Mouse (Mus musculus) ES-E14 (cell line): ENCODE measurements around the gene Myo3b. TPM values are rescaled to one million over a fixed set of nuclear protein-coding genes. Genes with fewer than 3 reads are reported as not detected.

Experiments used
- DNase-seq: peaks from one replicate; pipeline ENCODE4 v3.0.0-alpha.2; 2013; ENCODE audit warnings: low read depth, low spot score
- H3K27ac ChIP-seq: 2 replicates; pipeline ENCODE4 v1.5.1; 2012; ENCODE audit warnings: low read depth, mild to moderate bottlenecking, low read length, moderate library complexity, mixed read lengths; ENCODE audit not compliant: poor library complexity, insufficient read depth, severe bottlenecking
- H3K36me3 ChIP-seq: 2 replicates; pipeline ENCODE4 v1.6.1; 2012; ENCODE audit warnings: mild to moderate bottlenecking, low read length, moderate library complexity, mixed read lengths; ENCODE audit not compliant: control insufficient read depth, poor library complexity, insufficient read depth, severe bottlenecking
- H3K4me1 ChIP-seq, 2 experiments: fragments of 150-350 bp in 1 of 2; sonication (generic) in 1 of 2; 2 replicates each; pipeline ENCODE4 v1.6.1; 2012; ENCODE audit warnings: low read length in 2 of 2, mild to moderate bottlenecking in 1 of 2, mixed read lengths in 1 of 2; ENCODE audit not compliant: control insufficient read depth in 2 of 2, insufficient read depth in 2 of 2, poor library complexity in 1 of 2
- H3K4me3 ChIP-seq, 2 experiments: fragments of 150-350 bp in 1 of 2; sonication (generic) in 1 of 2; 2 replicates each; pipeline ENCODE4 v1.5.1; 2012; ENCODE audit warnings: low read length in 2 of 2, low read depth in 1 of 2, mild to moderate bottlenecking in 1 of 2, mixed read lengths in 1 of 2; ENCODE audit not compliant: insufficient read depth in 1 of 2, poor library complexity in 1 of 2, severe bottlenecking in 1 of 2
- H3K9ac ChIP-seq: 2 replicates; pipeline ENCODE4 v1.6.1; 2012; ENCODE audit warnings: low read depth, mild to moderate bottlenecking, low read length, mixed read lengths; ENCODE audit not compliant: poor library complexity, insufficient read depth, severe bottlenecking
- H3K9me3 ChIP-seq: fragments of 150-350 bp; sonication (generic); 2 replicates; pipeline ENCODE4 v1.6.1; 2012; ENCODE audit warnings: low read depth, mild to moderate bottlenecking, low read length; ENCODE audit not compliant: control insufficient read depth, insufficient read depth
- CHD2 ChIP-seq: IDR thresholded peaks from 2 replicates; pipeline ENCODE4 v1.6.1; 2014; ENCODE audit warnings: mild to moderate bottlenecking, low read depth, low read length, inconsistent platforms
- HCFC1 ChIP-seq: IDR thresholded peaks from 2 replicates; pipeline ENCODE4 v1.6.1; 2012; ENCODE audit warnings: low read length, inconsistent platforms, borderline replicate concordance; ENCODE audit not compliant: insufficient read depth
- MAFK ChIP-seq: IDR thresholded peaks from 2 replicates; pipeline ENCODE4 v1.6.1; 2014; ENCODE audit warnings: mild to moderate bottlenecking, low read depth, low read length, inconsistent platforms; ENCODE audit not compliant: insufficient read depth
- ZC3H11A ChIP-seq: IDR thresholded peaks from 2 replicates; pipeline ENCODE4 v1.6.1; 2012; ENCODE audit warnings: low read depth, mild to moderate bottlenecking, inconsistent platforms, low read length, borderline replicate concordance
- ZNF384 ChIP-seq: IDR thresholded peaks from 2 replicates; pipeline ENCODE4 v1.6.1; 2012; ENCODE audit warnings: low read depth, low read length, inconsistent platforms
- in situ Hi-C, 2 experiments: fragments of 600-800 bp; cut with MboI; formaldehyde crosslinking; loops; one replicate each; pipeline ENCODE4 v1.15.1; 2025; ENCODE audit warnings: low sequenced_read_pairs in 2 of 2, inconsistent platforms in 1 of 2; ENCODE audit not compliant: unreplicated experiment in 2 of 2
- total RNA-seq: library from RNA; depleted of rRNA; stranded (reverse); fragments of 300-350 nt; gene quantifications from 2 replicates; pipeline ENCODE4 v1.2.3, GENCODE M21; 2012

Myo3b gene
- total RNA-seq, 1 experiment: 0.13 TPM

GRCm38 (mm10) chr2:70129566-70129965 lies 90.6 kb downstream of the Myo3b start:
- Histone ChIP-seq H3K9ac (no peak overlapping the region), H3K9me3 (no peaks in the 10 kb centered on the region), H3K27ac (no peak overlapping the region), H3K4me1 (peaks cover 2 to 3% of the 10 kb centered on the region in 2 experiments; a peak in 1 of 4 replicates), H3K36me3 (no peaks in the 10 kb centered on the region), H3K4me3 (no peak overlapping the region)
- TF ChIP-seq CHD2 (no peak), MAFK (no peak), ZNF384 (no peak), ZC3H11A (no peak), HCFC1 (no peak)
- DNase-seq: no peak
- in situ Hi-C loops: loop anchor here in 1 of 2 experiments (25.0 kb wide), 1 partner anchor 433 kb away; the partner anchor contains the start of gene Gad1

GRCm38 (mm10) chr2:70133281-70133680 lies 94.4 kb downstream of the Myo3b start:
- Histone ChIP-seq H3K4me1 (no peaks in the 10 kb centered on the region), H3K4me3 (no peak overlapping the region), H3K9me3 (no peaks in the 10 kb centered on the region), H3K9ac (no peak overlapping the region), H3K36me3 (no peaks in the 10 kb centered on the region), H3K27ac (no peak overlapping the region)
- in situ Hi-C loops: loop anchor here (10.0 to 25.0 kb wide), 2 partner anchors 429 to 432 kb away; partner anchors contain the start of gene Gad1 (in 1 of the 2)
- no peak for DNase-seq
- no peak for TF ChIP-seq ZC3H11A
- no peak for TF ChIP-seq CHD2
- no peak for TF ChIP-seq ZNF384
- no peak for TF ChIP-seq HCFC1
- no peak for TF ChIP-seq MAFK

GRCm38 (mm10) chr2:70137226-70137998 lies 98.5 kb downstream of the Myo3b start:
- H3K36me3 ChIP-seq: no peaks in the 10 kb centered on the region
- DNase-seq: no peak
- no peak overlapping the region for H3K9ac ChIP-seq
- no peak overlapping the region for H3K27ac ChIP-seq
- H3K9me3 ChIP-seq: no peaks in the 10 kb centered on the region
- no peaks in the 10 kb centered on the region for H3K4me1 ChIP-seq
- in situ Hi-C loops: loop anchor here (10.0 to 25.0 kb wide), 2 partner anchors 425 to 427 kb away; partner anchors contain the start of gene Gad1 (in 1 of the 2)
- TF ChIP-seq ZC3H11A (no peak), HCFC1 (no peak), CHD2 (no peak), ZNF384 (no peak), MAFK (no peak)
- H3K4me3 ChIP-seq: no peak overlapping the region

GRCm38 (mm10) chr2:70143543-70144188 lies 104.7 kb downstream of the Myo3b start:
- Histone ChIP-seq H3K27ac (no peak overlapping the region), H3K36me3 (no peaks in the 10 kb centered on the region), H3K4me3 (no peak overlapping the region), H3K9me3 (no peaks in the 10 kb centered on the region), H3K9ac (no peak overlapping the region), H3K4me1 (0 out of 4 replicates have a peak, but pooled peaks cover under 1 to 2% of the 10 kb centered on the region in 2 experiments)
- TF ChIP-seq ZNF384: no peak
- no peak for TF ChIP-seq CHD2
- no peak for TF ChIP-seq ZC3H11A
- no peak for TF ChIP-seq MAFK
- DNase-seq: no peak
- in situ Hi-C loops: loop anchor here in 1 of 2 experiments (25.0 kb wide), 1 partner anchor 419 kb away; the partner anchor contains the start of gene Gad1
